Mouse (Mus musculus) heart, embryonic 16.5 days (tissue): ENCODE measurements around the gene Tulp3. TPM values are rescaled to one million over a fixed set of nuclear protein-coding genes. Genes with fewer than 3 reads are reported as not detected.

Experiments
- ATAC-seq: fragments of 200-750 bp; cut with Nextera tagmentation; replicated peaks from 2 replicates; pipeline ENCODE4 v1.8.0; 2017; ENCODE audit warnings: moderate number of reproducible peaks; ENCODE audit not compliant: insufficient read depth, low FRiP score; ENCODE audit errors: extremely low read depth
- H3K27ac ChIP-seq: fragments of 300-500 bp; sonication (generic); 2 replicates; pipeline ENCODE4 v1.5.1; 2014; ENCODE audit warnings: mild to moderate bottlenecking, low read length, control low read depth, moderate library complexity
- H3K27me3 ChIP-seq: fragments of 300-500 bp; sonication (generic); 2 replicates; pipeline ENCODE4 v1.6.1; 2014; ENCODE audit warnings: low read length, mixed read lengths; ENCODE audit not compliant: control insufficient read depth, insufficient read depth
- H3K36me3 ChIP-seq: fragments of 300-500 bp; sonication (generic); 2 replicates; pipeline ENCODE4 v1.6.1; 2014; ENCODE audit not compliant: control insufficient read depth, insufficient read depth
- H3K4me1 ChIP-seq: fragments of 300-500 bp; sonication (generic); 2 replicates; pipeline ENCODE4 v1.6.1; 2014; ENCODE audit warnings: low read length, mixed read lengths; ENCODE audit not compliant: control insufficient read depth, insufficient read depth
- H3K4me2 ChIP-seq: fragments of 300-500 bp; sonication (generic); 2 replicates; pipeline ENCODE4 v1.6.1; 2014; ENCODE audit warnings: low read depth, mild to moderate bottlenecking, control low read depth, low read length
- H3K4me3 ChIP-seq: fragments of 300-500 bp; sonication (generic); 2 replicates; pipeline ENCODE4 v1.5.1; 2014; ENCODE audit warnings: mild to moderate bottlenecking, control low read depth, low read length
- H3K9ac ChIP-seq: fragments of 300-500 bp; sonication (generic); 2 replicates; pipeline ENCODE4 v1.6.1; 2014; ENCODE audit warnings: low read length, control low read depth
- H3K9me3 ChIP-seq: fragments of 300-500 bp; sonication (generic); replicated peaks from 2 replicates; pipeline ENCODE4 v1.6.1; 2016; ENCODE audit warnings: low read length; ENCODE audit not compliant: control insufficient read depth
- WGBS: fragments of 180-500 bp; shearing (Covaris S2); extraction: QIAGEN DNeasy Blood & Tissue Kit; methylation state at CpG from one replicate; pipeline ENCODE4 v1.1.7; 2014; 5-methylcytosine and 5-hydroxymethylcytosine counted together
- polyA plus RNA-seq: library from polyadenylated mRNA; unstranded; fragments of >200 nt; fragmentation: Nextera tagmentation; extraction: Ambion mirVana; gene quantifications from 2 replicates; pipeline ENCODE4 v1.2.1, GENCODE M21; 2015

The Tulp3 gene
- polyA plus RNA-seq, 1 experiment from 2014 or later = 11.1 TPM

GRCm38 (mm10) chr6:128341956-128342723, 13.5 kb downstream of the Tulp3 start:
- Histone ChIP-seq H3K4me1 (peaks cover 6% of the 10 kb centered on the region), H3K36me3 (no peaks in the 10 kb centered on the region; the same call in 1 of the 2 replicates), H3K4me2 (no peak overlapping the region), H3K9me3 (no peaks in the 10 kb centered on the region), H3K27ac (no peak overlapping the region), H3K9ac (no peak overlapping the region), H3K4me3 (no peak overlapping the region), H3K27me3 (no peaks in the 10 kb centered on the region)
- no peak for ATAC-seq
- WGBS = 89% methylated on average over 11 of the region's 11 CpGs

DNA sequence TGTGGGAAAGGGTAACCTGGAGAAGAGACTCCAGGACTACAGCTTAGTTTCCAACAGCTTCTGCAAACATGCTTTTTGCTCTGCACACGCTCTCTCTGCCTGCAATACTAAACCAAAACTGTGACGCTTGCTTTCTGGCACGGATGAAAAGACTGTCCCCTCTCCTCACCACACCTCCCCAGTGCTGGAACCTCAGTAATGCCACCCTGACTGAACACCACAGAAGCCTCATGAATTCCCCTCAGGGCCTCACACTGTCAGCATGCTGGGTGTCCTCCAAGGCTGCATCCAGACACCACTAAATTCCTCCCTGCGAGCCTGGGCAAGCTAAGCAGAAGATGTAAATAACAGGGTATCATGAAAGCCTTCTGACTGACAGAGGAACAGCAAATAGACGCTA, 16.8 kb downstream of the Tulp3 start:
- WGBS = 27% methylated on average over 5 of the region's 5 CpGs
- Histone ChIP-seq H3K4me3 (no peak overlapping the region), H3K9ac (no peak overlapping the region), H3K27ac (no peak overlapping the region), H3K9me3 (no peaks in the 10 kb centered on the region), H3K36me3 (peaks cover 5% of the 10 kb centered on the region), H3K4me1 (peaks cover 13% of the 10 kb centered on the region), H3K27me3 (no peaks in the 10 kb centered on the region), H3K4me2 (no peak overlapping the region)
- no peak; the same call in 1 of the 2 replicates for ATAC-seq

- ATAC-seq = no peak
- no peak overlapping the region for H3K4me3 ChIP-seq
- H3K36me3 ChIP-seq = peaks cover 11% of the 10 kb centered on the region
- no peaks in the 10 kb centered on the region for H3K9me3 ChIP-seq
- no peak overlapping the region for H3K9ac ChIP-seq
- H3K27me3 ChIP-seq = no peaks in the 10 kb centered on the region
- WGBS = 81% methylated on average over 7 of the region's 7 CpGs
- H3K27ac ChIP-seq = no peak overlapping the region
- no peak overlapping the region for H3K4me2 ChIP-seq
- peaks cover 13% of the 10 kb centered on the region for H3K4me1 ChIP-seq
These were observed 18.2 kb downstream of the Tulp3 start for GRCm38 (mm10) chr6:128337467-128337866.

GRCm38 (mm10) chr6:128334397-128335124, 21.1 kb downstream of the Tulp3 start:
- ATAC-seq = peak; percentile 47; the same call in 1 of the 2 replicates
- 7% methylated on average over 12 of the region's 12 CpGs for WGBS

GRCm38 (mm10) chr6:128318317-128318716, 37.3 kb downstream of the Tulp3 start:
- WGBS = 6% methylated on average over 4 of the region's 4 CpGs
- no peak overlapping the region for H3K4me3 ChIP-seq
- ATAC-seq = no peak

More at GRCm38 (mm10) chr6:128334397-128335124, 21.1 kb downstream of the Tulp3 start:
- H3K27ac ChIP-seq = no peak overlapping the region
- peak overlapping the region; percentile 26 for H3K4me2 ChIP-seq
- no peaks in the 10 kb centered on the region for H3K27me3 ChIP-seq
- no peaks in the 10 kb centered on the region for H3K9me3 ChIP-seq
- H3K4me3 ChIP-seq = no peak overlapping the region
- H3K9ac ChIP-seq = 0 out of 2 replicates have a peak overlapping the region, but pooled peaks have one; percentile 0
- H3K36me3 ChIP-seq = peaks cover 23% of the 10 kb centered on the region
- peaks cover 13% of the 10 kb centered on the region for H3K4me1 ChIP-seq

DNA sequence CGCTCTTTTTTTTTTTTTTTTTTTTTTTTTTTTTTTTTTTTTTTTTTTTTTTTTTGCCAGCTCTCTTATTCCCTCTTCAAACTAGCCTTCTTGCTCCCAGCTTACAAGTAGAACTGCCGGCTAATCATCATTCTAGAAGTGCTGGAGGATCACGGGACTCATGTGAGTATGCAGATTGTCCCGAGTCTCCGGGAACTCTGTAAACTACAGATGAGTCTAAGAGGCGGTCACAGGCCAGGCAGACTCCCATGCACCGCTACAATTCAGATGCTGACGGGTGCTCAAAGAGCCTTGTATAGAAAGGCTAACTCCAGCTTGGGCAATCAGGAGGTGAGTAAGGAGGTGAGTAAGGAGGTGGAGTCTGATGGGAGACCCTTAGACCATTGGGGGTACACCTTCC, 40.1 kb downstream of the Tulp3 start:
- H3K4me3 ChIP-seq = no peak overlapping the region

More at GRCm38 (mm10) chr6:128318317-128318716, 37.3 kb downstream of the Tulp3 start:
- Histone ChIP-seq H3K4me2 (no peak overlapping the region), H3K4me1 (no peaks in the 10 kb centered on the region), H3K27me3 (no peaks in the 10 kb centered on the region), H3K36me3 (peaks cover 21% of the 10 kb centered on the region), H3K9me3 (0 out of 2 replicates have a peak, but pooled peaks cover 4% of the 10 kb centered on the region), H3K9ac (no peak overlapping the region), H3K27ac (no peak overlapping the region)

GRCm38 (mm10) chr6:128314796-128315195, 40.9 kb downstream of the Tulp3 start:
- Histone ChIP-seq H3K36me3 (no peaks in the 10 kb centered on the region), H3K27me3 (no peaks in the 10 kb centered on the region), H3K9ac (no peak overlapping the region), H3K4me1 (no peaks in the 10 kb centered on the region), H3K4me2 (no peak overlapping the region), H3K9me3 (no peaks in the 10 kb centered on the region), H3K4me3 (no peak overlapping the region), H3K27ac (no peak overlapping the region)
- 87% methylated on average over 6 of the region's 6 CpGs for WGBS
- no peak for ATAC-seq

More for the DNA sequence above, 40.1 kb downstream of the Tulp3 start:
- 70% methylated on average over 8 of the region's 8 CpGs for WGBS
- no peak for ATAC-seq
- H3K4me1 ChIP-seq = no peaks in the 10 kb centered on the region
- H3K36me3 ChIP-seq = no peaks in the 10 kb centered on the region
- H3K27ac ChIP-seq = no peak overlapping the region
- no peaks in the 10 kb centered on the region for H3K9me3 ChIP-seq
- no peak overlapping the region for H3K4me2 ChIP-seq
- H3K9ac ChIP-seq = no peak overlapping the region
- H3K27me3 ChIP-seq = no peaks in the 10 kb centered on the region

DNA sequence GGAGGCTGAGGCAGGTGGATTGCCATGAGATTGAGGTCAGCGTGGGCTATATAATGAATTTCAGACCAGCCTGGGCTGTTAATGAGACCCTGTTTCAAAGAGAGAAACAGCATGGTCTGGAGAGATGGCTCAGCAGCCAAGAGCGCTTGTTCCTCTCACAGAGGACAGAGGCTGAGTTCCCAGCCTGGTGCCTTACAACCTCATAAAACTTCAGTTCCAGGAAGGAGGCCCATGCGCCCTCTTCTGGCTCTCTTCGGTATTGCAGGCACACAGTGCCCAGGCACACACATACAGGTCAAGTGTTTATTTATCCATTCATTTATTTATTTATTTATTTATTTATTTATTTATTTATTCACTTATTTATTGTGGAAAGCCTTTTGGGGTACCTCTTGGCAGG, 47.3 kb downstream of the Tulp3 start:
- Histone ChIP-seq H3K9ac (no peak overlapping the region), H3K27ac (no peak overlapping the region), H3K4me3 (no peak overlapping the region), H3K36me3 (no peaks in the 10 kb centered on the region), H3K9me3 (peaks cover 2% of the 10 kb centered on the region; the same call in 1 of the 2 replicates), H3K4me2 (no peak overlapping the region), H3K27me3 (no peaks in the 10 kb centered on the region), H3K4me1 (no peaks in the 10 kb centered on the region)
- WGBS = 28% methylated on average over 4 of the region's 4 CpGs
- 0 out of 2 replicates have a peak, but pooled peaks have one; percentile 6 for ATAC-seq

DNA sequence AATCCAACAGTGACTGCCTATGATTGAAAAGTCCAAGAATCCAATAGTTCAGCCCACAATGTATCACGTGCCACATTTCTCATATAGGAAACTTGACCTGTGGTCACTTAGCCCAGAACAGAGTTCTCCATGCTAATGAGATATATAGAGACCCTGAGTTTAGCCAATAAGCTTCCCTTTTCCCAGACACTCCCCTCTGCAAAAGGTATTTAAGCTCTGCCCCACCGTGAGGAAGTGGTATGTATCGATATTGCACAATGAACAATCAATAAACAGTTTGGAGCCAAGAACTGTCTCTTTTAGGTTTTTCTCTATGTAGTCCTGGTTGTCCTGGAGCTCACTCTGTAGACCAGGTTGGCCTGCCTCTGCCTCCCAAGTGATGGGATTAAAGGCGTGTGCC, 50.9 kb downstream of the Tulp3 start:
- no peak for ATAC-seq
- Histone ChIP-seq H3K9ac (no peak overlapping the region), H3K27ac (no peak overlapping the region), H3K9me3 (peaks cover 5% of the 10 kb centered on the region; the same call in 1 of the 2 replicates), H3K36me3 (no peaks in the 10 kb centered on the region), H3K4me1 (peaks cover 7% of the 10 kb centered on the region), H3K4me3 (no peak overlapping the region), H3K27me3 (no peaks in the 10 kb centered on the region), H3K4me2 (no peak overlapping the region)
- 75% methylated on average over 4 of the region's 4 CpGs for WGBS
